Comparison of ENCODE assay signal across 20 mouse cellular contexts in the genomic region with DNA sequence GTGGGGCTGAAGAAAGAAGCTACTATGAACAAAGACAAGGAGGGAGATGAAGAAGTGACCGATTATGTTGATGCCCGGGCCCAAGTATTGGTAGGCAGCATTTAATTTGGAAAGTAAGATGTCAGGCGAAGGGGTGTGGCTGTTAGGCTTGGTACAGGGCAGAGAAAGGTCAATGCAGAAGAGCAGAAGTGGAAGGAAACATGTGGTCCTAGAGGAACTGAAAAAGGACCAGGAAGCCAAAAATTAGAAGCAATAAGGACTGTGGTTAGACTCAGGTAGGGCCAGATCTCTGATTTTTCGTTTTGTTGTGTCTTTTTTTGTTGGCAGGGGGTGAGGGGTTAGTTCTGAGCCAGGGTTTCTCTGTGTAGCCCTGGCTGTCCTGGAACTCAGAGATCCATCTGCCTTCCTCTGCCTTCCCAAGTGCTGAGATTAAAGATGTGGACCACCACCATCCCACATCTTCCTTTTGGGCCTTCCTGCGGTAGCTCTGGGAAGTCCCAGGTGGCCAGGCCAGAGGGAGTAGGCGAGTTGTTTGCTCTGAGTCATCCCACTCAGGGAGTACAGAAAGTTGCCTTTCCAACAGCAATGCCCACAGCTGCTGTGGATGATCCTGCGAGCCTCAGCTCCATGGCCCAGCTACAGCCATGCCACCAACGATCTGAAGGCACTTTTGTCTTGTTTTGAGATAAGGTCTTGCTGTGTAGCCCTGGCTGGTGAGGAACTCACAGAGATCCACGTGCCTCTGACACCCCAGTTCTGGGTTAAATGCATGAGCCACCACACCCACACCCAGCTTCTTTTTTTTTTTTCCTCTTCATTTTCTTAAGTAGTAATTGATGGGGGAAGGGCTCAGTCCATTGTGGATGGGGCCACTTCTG. TPM values are rescaled to one million over a fixed set of nuclear protein-coding genes. Genes with fewer than 3 reads are reported as not detected.
A peak's percentile ranks its signal among the peaks of the same experiment; 100 is the strongest.
DNase-seq lines count a peak whose midpoint lies in the region; ATAC-seq and TF ChIP-seq lines count a peak whose summit lies in the region.
"Had no signal": no experiment of that assay in that cellular context is flagged by ENCODE, and none has a peak within 500 bp of the region (broad histone marks: within the 10 kb centered on the region; RNA-seq: fewer than 3 reads in every experiment).

No protein-coding gene starts in this region.

- no peak overlapping the region for H3K4me3 ChIP-seq in liver, adult 2 months (ENCODE audit: insufficient read depth, low read depth, low read length)
- H3K4me3 ChIP-seq in bone marrow macrophage, adult 2 months (ENCODE audit: insufficient read depth, low read length): no peak overlapping the region
- no peak overlapping the region for H3K4me3 ChIP-seq in forebrain, embryonic 11.5 days (ENCODE audit: low read depth, low read length)
- H3K4me3 ChIP-seq: embryonic facial prominence, embryonic 12.5 days; heart, embryonic 13.5 days; intestine, embryonic 15.5 days; liver, embryonic 13.5 days; midbrain, embryonic 15.5 days; neural tube, embryonic 12.5 days had no signal

- no peaks in the 10 kb centered on the region for H3K27me3 ChIP-seq in liver, adult 2 months (ENCODE audit: control insufficient read depth, insufficient read depth, low read length)
- no peaks in the 10 kb centered on the region for H3K27me3 ChIP-seq in forebrain, embryonic 11.5 days (ENCODE audit: control insufficient read depth, insufficient read depth, low read length)
- H3K27me3 ChIP-seq: embryonic facial prominence, embryonic 12.5 days; intestine, embryonic 15.5 days; midbrain, embryonic 15.5 days; neural tube, embryonic 12.5 days had no signal

- TF ChIP-seq POLR2A in liver, adult 2 months (IDR thresholded peaks at IDR 0.05; ENCODE audit: extremely low read depth, insufficient read depth, low read length): no peak
- no peak for TF ChIP-seq POLR2A in bone marrow macrophage, adult 2 months (IDR thresholded peaks at IDR 0.05; ENCODE audit: borderline replicate concordance, low read depth, low read length)

- TF ChIP-seq CTCF in liver, adult 2 months (IDR thresholded peaks at IDR 0.05; ENCODE audit: low read depth, low read length): no peak
- TF ChIP-seq CTCF in bone marrow macrophage, adult 2 months (IDR thresholded peaks at IDR 0.05; ENCODE audit: low read depth, low read length): no peak

- whole genome bisulfite sequencing in liver, adult 2 months: 68% methylated on average over 9 of the region's 9 CpGs
- WGBS in forebrain, embryonic 11.5 days: 77% methylated on average over 9 of the region's 9 CpGs

- no peak overlapping the region for H3K9ac ChIP-seq in liver, adult 2 months (ENCODE audit: low read depth, low read length)
- H3K9ac ChIP-seq in forebrain, embryonic 11.5 days (ENCODE audit: low read length): no peak overlapping the region
- H3K9ac ChIP-seq: embryonic facial prominence, embryonic 12.5 days; heart, embryonic 13.5 days; intestine, embryonic 15.5 days; liver, embryonic 13.5 days; midbrain, embryonic 15.5 days; neural tube, embryonic 12.5 days had no signal

- H3K4me1 ChIP-seq in liver, adult 2 months (ENCODE audit: control insufficient read depth, insufficient read depth, low read length): no peaks in the 10 kb centered on the region
- peaks cover 24% of the 10 kb centered on the region for H3K4me1 ChIP-seq in bone marrow macrophage, adult 2 months (ENCODE audit: control insufficient read depth, insufficient read depth, low read length)
- H3K4me1 ChIP-seq in forebrain, embryonic 11.5 days (replicated peaks; ENCODE audit: control insufficient read depth, insufficient read depth, low read length): no peaks in the 10 kb centered on the region
- H3K4me1 ChIP-seq: embryonic facial prominence, embryonic 12.5 days; heart, embryonic 13.5 days; intestine, embryonic 15.5 days; midbrain, embryonic 15.5 days; neural tube, embryonic 12.5 days had no signal

- no peak for ATAC-seq in forebrain, embryonic 11.5 days (replicated peaks; ENCODE audit: low FRiP score)
- ATAC-seq: intestine, embryonic 15.5 days; midbrain, embryonic 15.5 days had no signal

- DNase-seq in liver, adult 2 months (ENCODE audit: extremely low read depth, low read depth, low spot score): peak; percentile 15
- DNase-seq in liver (no peak), 3T3-L1 (ENCODE audit: low read depth, low spot score) (peak; percentile 60)
- DNase-seq in monocyte, adult 2 months (ENCODE audit: low read depth in 1 of 2, low spot score in 2 of 2): peak; percentile 22 to 55
- DNase-seq in thymus, postnatal 25 days: no peak
- DNase-seq in layer of hippocampus, adult 9-10 months (ENCODE audit: low spot score): no peak
- DNase-seq in forebrain, embryonic 11.5 days (ENCODE audit: low spot score): no peak
- DNase-seq: adrenal gland, postnatal 10 days; gastrocnemius, postnatal 36 days; kidney, postnatal 36 days; liver, embryonic 13.5 days; lung, postnatal 14 days; right cerebral cortex, postnatal 4 days had no signal

- no peaks in the 10 kb centered on the region for H3K9me3 ChIP-seq in forebrain, embryonic 11.5 days (ENCODE audit: control insufficient read depth, low read length)
- H3K9me3 ChIP-seq: embryonic facial prominence, embryonic 12.5 days; G1E; heart, embryonic 13.5 days; intestine, embryonic 15.5 days; liver, embryonic 13.5 days; midbrain, embryonic 15.5 days; neural tube, embryonic 12.5 days had no signal

- no peaks in the 10 kb centered on the region for H3K36me3 ChIP-seq in liver, adult 2 months (ENCODE audit: control insufficient read depth, insufficient read depth, low read length)
- no peaks in the 10 kb centered on the region for H3K36me3 ChIP-seq in forebrain, embryonic 11.5 days (ENCODE audit: control insufficient read depth, insufficient read depth, low read length)
- H3K36me3 ChIP-seq: embryonic facial prominence, embryonic 12.5 days; heart, embryonic 13.5 days; intestine, embryonic 15.5 days; liver, embryonic 13.5 days; midbrain, embryonic 15.5 days; neural tube, embryonic 12.5 days had no signal

- 0 out of 2 replicates have a peak overlapping the region, but pooled peaks have one; percentile 16 for H3K27ac ChIP-seq in liver, adult 2 months (replicated peaks; ENCODE audit: insufficient read depth, low read depth, low read length)
- H3K27ac ChIP-seq in bone marrow macrophage, adult 2 months (ENCODE audit: insufficient read depth, low read depth, low read length): peak overlapping the region; percentile 6; the same call in 1 of the 2 replicates
- no peak overlapping the region for H3K27ac ChIP-seq in forebrain, embryonic 11.5 days (ENCODE audit: low read depth, low read length)
- H3K27ac ChIP-seq: embryonic facial prominence, embryonic 12.5 days; heart, embryonic 13.5 days; intestine, embryonic 15.5 days; liver, embryonic 13.5 days; midbrain, embryonic 15.5 days; neural tube, embryonic 12.5 days had no signal

- no peaks in the 10 kb centered on the region for H3K79me2 ChIP-seq in liver, adult 2 months (ENCODE audit: control insufficient read depth, insufficient read depth, low read length)

- H3K4me2 ChIP-seq in forebrain, embryonic 11.5 days (ENCODE audit: low read depth, low read length, severe bottlenecking): no peak overlapping the region
- H3K4me2 ChIP-seq: embryonic facial prominence, embryonic 12.5 days; heart, embryonic 13.5 days; intestine, embryonic 15.5 days; liver, embryonic 13.5 days; midbrain, embryonic 15.5 days; neural tube, embryonic 12.5 days had no signal

RNA-seq across cellular contexts. Expression of a gene that starts 25.6 kb away (rescaled TPM):
- total RNA-seq in liver, adult 2 months (2014; rRNA removed): 0.18 and 0.54 TPM in 2 replicates
- 1.2 and 1.5 TPM in 2 replicates for polyA plus RNA-seq in liver, adult 2 months (2012; rRNA removed)
- polyA plus RNA-seq in bone marrow macrophage, adult 2 months (2012; ENCODE audit: insufficient read depth, insufficient read length, missing spikeins): 9.6 and 12.0 TPM in 2 replicates
- 5.9 and 6.4 TPM in 2 replicates for polyA plus RNA-seq in forebrain, embryonic 11.5 days (2014; fragmentation: Nextera tagmentation; extraction: Ambion mirVana)

RNA-seq across cellular contexts. Expression of a gene that starts 25.8 kb away (rescaled TPM):
- 64.8 and 73.2 TPM in 2 replicates for total RNA-seq in liver, adult 2 months (2014; rRNA removed)
- 86.3 and 91.2 TPM in 2 replicates for polyA plus RNA-seq in liver, adult 2 months (2012; rRNA removed)
- 228 TPM in 2 replicates for polyA plus RNA-seq in bone marrow macrophage, adult 2 months (2012; ENCODE audit: insufficient read depth, insufficient read length, missing spikeins)
- polyA plus RNA-seq in forebrain, embryonic 11.5 days (2014; fragmentation: Nextera tagmentation; extraction: Ambion mirVana): 341 and 343 TPM in 2 replicates

RNA-seq across cellular contexts. Expression of a gene that starts 45.3 kb away (rescaled TPM):
- total RNA-seq in liver, adult 2 months (2014; rRNA removed): 47.4 and 87.1 TPM in 2 replicates
- 125 and 145 TPM in 2 replicates for polyA plus RNA-seq in liver, adult 2 months (2012; rRNA removed)
- 92.7 and 105 TPM in 2 replicates for polyA plus RNA-seq in bone marrow macrophage, adult 2 months (2012; ENCODE audit: insufficient read depth, insufficient read length, missing spikeins)
- polyA plus RNA-seq in forebrain, embryonic 11.5 days (2014; fragmentation: Nextera tagmentation; extraction: Ambion mirVana): 182 and 199 TPM in 2 replicates

Comparison
In these comparisons a context has a peak if more than half of its experiments do, and no peak if none do; other contexts are left out.
1. DNase-seq: peak in liver, adult 2 months (single experiment), 3T3-L1 (single experiment) and monocyte, adult 2 months (2 of 2); none in liver (single experiment), thymus, postnatal 25 days (single experiment), layer of hippocampus, adult 9-10 months (single experiment) and forebrain, embryonic 11.5 days (single experiment).